Mouse (Mus musculus) ES-E14 (cell line): ENCODE data around the gene Epn3.

Source experiments
- CHD2 ChIP-seq: IDR thresholded peaks from 2 replicates; pipeline ENCODE4 v1.6.1; 2014; ENCODE audit warnings: mild to moderate bottlenecking, low read depth, low read length, inconsistent platforms
- HCFC1 ChIP-seq: IDR thresholded peaks from 2 replicates; pipeline ENCODE4 v1.6.1; 2012; ENCODE audit warnings: low read length, inconsistent platforms, borderline replicate concordance; ENCODE audit not compliant: insufficient read depth
- MAFK ChIP-seq: IDR thresholded peaks from 2 replicates; pipeline ENCODE4 v1.6.1; 2014; ENCODE audit warnings: mild to moderate bottlenecking, low read depth, low read length, inconsistent platforms; ENCODE audit not compliant: insufficient read depth
- ZC3H11A ChIP-seq: IDR thresholded peaks from 2 replicates; pipeline ENCODE4 v1.6.1; 2012; ENCODE audit warnings: low read depth, mild to moderate bottlenecking, inconsistent platforms, low read length, borderline replicate concordance
- ZNF384 ChIP-seq: IDR thresholded peaks from 2 replicates; pipeline ENCODE4 v1.6.1; 2012; ENCODE audit warnings: low read depth, low read length, inconsistent platforms

DNA sequence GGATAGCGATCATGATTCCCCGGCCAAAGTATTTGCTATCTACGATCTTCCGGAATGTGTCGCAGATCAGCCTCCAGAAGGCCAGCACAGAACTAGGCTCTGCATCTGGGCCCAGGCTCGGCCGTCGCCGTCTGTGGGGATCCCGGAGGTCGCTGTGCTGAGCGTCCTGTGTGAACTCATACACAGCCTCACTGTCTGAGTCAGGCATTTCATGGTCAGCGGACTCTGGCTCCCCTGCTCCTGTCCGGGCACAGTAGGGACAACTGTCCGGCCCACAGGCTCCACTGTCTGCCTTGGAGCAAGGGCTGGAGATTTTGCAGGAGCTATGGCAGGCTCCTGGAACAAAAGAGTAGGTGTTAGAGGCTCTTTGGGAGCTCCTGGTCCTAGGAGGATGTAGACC, 42.8 kb downstream of the Epn3 start:
- TF ChIP-seq ZC3H11A (no peak), CHD2 (no peak), MAFK (no peak), HCFC1 (no peak), ZNF384 (no peak)
